Mouse (Mus musculus): ENCODE data around the gene Rhbdd1. TPM values are rescaled to one million over a fixed set of nuclear protein-coding genes. Genes with fewer than 3 reads are reported as not detected.

Gene Rhbdd1
- total RNA-seq, 2 experiments from 2014 or later = 7.4 to 7.6 TPM

DNA sequence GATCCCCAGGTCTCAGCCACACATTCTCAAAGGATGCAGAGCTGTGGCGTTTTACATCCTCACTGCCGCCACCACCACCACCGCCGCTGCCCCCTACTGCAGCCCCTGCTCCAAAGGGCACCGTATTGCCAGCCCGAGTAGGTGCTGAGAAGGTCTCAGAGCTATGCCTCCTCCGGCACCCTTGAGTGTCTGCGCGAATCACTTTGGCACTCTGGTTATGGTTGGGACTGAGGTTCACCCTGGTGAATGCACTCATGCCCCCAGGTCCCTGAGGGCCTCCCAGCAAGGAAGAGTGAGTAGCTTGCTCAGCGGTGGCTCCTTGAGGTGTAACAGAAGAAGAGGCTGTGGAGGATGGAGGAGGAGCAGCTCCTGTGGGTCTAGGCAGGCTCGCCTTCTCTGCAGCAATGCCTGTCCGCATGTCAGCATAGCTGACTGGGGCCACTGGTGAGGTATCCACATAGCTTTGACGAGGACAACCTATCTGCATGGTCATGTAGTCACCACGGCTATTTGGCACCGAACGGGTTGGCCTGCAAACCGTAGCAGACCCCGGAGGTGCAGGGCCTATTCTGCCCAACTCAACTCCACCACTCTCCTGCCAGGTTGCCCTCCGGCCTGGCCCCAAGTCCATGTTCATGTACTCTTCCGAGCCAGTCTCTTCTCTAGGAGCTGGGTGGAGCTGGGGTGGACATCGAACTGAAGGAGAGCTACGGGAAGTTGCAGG is 29.0 kb upstream of the Rhbdd1 start:
- H3K27ac ChIP-seq = peak overlapping the region; percentile 92
- DNase-seq (ENCODE audit: low spot score in 2 of 2) = peak in 1 of 2 experiments; percentile 14
- H3K4me3 ChIP-seq = peak overlapping the region; percentile 88
- no peak for TF ChIP-seq CTCF (conservative IDR thresholded peaks at IDR 0.05)

DNA sequence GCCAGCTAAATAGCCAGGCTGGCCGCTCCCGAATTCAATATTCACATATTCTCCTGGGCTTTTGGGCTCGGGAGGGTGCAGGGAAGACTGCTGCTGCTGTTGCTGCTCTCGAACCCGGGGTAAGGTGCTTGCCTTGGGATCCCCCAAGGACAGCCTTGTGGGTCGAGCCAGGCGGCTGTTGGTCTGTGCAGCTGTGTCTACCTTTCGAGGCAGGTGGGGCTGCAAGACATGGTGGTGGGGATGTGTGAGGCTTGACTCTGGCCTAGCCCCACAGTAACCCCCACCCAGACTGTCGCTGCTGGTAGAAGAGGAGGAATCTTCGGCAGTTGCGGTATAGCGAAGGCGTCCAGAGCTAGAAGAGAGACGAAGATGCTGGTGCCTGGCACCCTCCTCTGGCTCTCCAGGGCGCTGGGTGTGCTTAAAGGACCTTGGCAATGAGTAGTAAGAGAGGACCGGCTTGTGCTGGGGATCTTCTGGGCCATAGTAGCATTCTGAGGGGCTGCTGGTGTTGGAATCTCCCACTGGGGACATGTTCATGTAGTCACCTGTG is 28.4 kb upstream of the Rhbdd1 start:
- TF ChIP-seq CTCF (conservative IDR thresholded peaks at IDR 0.05) = no peak
- Histone ChIP-seq H3K4me3 (peak overlapping the region; percentile 88), H3K27ac (peak overlapping the region; percentile 92)
- peak in 1 of 2 experiments; percentile 13 for DNase-seq (ENCODE audit: low spot score in 2 of 2)

DNA sequence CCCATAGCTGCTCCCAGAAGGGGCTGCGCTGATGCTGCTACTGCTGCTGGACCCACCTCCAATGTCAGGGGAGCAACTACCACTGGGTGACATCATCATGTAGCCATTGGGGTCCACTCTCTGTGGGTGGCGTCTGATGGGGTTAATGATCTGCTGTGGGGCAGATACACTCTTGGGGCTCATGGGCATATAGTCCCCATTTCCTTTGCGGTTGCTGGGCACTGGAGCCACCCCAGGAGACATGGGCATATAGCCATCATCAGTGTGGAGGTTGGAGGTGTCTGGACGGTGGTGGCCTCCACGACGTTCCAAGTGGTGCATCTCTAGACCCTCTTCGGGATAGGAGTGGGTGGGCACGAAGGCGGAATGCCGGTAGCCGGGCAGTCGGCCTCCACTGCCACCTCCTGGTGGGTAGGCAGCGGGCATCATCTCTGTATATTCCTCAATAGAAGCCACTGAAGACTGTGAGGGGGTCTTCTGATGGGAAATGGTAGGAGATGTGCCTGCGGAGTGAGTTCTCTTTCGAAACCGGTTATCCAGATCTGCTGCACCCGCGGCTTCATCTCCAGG is 27.7 kb upstream of the Rhbdd1 start:
- peak in 1 of 2 experiments; percentile 58 for DNase-seq (ENCODE audit: low spot score in 2 of 2)
- H3K4me3 ChIP-seq = peak overlapping the region; percentile 88
- TF ChIP-seq CTCF (conservative IDR thresholded peaks at IDR 0.05) = peak; percentile 82
- peak overlapping the region; percentile 92 for H3K27ac ChIP-seq

DNA sequence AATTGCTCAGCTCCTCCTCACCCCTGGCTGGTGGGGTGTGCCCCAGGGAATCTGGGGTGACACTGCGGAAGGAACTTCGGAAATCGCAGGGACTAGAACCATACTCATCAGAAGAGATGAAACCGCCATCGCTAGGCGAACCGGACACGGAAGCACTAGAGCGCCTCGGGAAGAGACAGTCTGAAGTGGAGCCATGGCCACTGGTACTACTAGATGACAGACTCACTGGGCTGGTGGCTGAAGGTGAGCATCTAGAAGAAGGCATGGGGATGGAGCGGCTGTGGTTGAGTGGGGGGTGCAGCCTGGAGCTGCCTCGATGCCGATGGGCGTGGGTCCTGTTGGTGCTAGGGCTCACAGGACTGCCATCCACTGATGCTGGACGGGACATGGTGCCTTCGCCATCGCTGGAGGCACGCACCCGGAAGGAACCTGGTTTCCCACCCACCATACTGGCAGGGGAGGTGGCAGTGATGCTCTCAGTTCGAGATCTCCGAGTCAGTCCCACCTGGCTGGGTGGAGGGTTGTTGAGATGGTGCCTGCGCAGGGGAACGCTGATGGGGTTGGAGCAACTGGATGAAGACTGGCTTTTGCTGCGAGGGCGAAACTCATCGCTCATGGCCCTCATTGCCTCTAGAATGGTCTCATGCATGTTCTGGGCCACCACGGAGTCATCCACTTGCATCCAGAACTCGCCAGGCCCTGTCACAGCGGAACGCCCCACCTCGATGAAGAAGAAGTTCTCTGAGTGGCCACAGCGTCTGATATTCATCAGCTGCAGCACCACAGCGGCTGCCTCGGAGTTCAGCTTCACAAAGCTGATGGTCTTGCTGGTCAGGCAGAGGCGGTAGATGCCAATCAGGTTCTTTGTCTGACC is 26.9 kb upstream of the Rhbdd1 start:
- DNase-seq (ENCODE audit: low spot score in 2 of 2) = peak in 1 of 2 experiments; percentile 31
- peak overlapping the region; percentile 92 for H3K27ac ChIP-seq
- no peak for TF ChIP-seq CTCF (conservative IDR thresholded peaks at IDR 0.05)
- peak overlapping the region; percentile 88 for H3K4me3 ChIP-seq

DNA sequence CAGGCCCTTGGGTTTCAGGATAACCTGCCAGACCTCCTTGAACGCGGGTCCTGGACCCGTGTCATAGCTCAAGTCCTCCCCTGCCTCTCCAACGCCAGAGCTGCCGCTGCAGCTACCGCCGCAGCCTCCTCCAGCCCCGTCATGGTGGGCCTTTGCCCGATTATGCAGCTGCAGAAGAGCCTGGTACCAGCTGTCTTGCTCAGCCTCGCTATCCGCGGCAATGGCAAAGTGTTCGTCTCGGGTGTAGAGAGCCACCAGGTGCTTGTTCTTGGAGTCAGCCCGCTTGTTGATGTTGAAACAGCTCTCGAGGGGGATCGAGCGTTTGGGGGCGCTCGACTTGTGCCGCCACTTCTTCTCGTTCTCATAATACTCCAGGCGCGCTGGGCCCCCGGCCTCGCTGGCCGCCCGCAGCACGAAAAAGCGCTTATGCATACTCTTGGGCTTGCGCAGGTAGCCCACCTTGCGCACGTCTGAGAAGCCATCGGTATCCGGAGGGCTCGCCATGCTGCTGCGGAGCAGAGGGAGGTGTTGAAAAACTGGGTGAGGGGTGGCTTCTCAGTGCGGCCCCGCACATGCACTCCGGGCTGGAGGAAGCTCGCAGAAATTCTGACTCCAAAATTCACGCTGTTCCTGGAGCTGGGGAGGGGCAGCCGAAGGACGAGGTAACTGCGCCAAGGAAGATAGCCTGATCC is 26.1 kb upstream of the Rhbdd1 start:
- H3K4me3 ChIP-seq = peak overlapping the region; percentile 88
- peak; percentile 46 for TF ChIP-seq CTCF (conservative IDR thresholded peaks at IDR 0.05)
- peak overlapping the region; percentile 92 for H3K27ac ChIP-seq
- peak; percentile 66 to 72 for DNase-seq (ENCODE audit: low spot score in 2 of 2)

DNA sequence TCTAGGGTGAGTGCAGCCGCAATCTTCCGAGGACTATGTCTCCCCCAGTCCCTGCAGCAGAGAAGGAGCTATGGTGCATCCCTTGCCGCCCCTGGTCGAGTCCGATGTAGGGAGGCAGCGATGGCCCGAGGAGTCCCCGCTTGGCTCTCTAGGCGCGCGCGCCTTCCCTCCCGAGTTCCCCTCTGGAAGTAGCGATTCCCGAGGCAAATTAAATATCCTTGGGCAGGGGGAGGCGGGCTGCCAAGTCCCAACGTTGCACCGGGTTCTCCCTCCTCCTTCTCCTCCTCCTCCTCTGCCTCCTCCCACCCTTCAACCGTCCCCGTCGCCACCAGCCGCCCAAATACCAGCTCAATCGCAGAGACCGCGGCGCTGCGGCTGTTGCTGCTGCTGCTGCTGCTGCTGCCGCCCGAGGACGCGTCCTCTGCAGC is 25.5 kb upstream of the Rhbdd1 start:
- DNase-seq (ENCODE audit: low spot score in 2 of 2) = peak; percentile 79 to 90
- TF ChIP-seq CTCF (conservative IDR thresholded peaks at IDR 0.05) = no peak
- H3K27ac ChIP-seq = peak overlapping the region; percentile 92

DNA sequence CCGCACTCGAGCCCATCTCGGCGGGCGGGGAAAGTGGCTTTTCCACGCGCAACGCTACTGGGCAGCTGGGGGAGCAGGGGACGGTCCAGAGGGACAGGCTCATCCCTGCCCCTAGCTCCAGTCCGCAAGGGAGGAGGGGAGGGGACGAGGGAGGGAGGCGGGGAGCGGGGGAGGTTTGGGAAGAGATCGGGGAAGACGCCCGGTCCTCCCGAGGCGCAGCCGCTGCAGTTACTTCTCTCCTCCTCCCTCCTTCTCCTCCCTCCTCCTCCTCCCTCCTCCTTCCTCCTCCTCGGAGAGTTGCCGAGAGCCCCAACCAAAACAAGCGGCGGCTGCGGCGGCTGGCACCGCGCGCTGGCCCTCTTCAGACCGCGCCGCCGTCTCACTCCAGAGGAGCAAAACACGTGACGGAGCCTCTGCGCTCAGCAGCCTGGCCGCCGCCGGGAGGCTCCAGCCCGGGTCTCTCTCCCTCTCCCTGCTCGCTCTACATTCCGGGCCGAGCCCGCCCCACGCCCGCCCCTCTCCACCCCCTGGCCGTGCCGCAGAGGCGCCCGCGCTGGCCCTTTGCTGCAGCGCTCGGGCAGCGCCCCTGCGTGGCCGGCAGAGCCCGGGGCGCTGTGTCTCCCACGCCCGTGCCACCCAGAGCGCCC is 25.0 kb upstream of the Rhbdd1 start, which contains the start of gene Irs1:
Irs1 (minus strand) TSS at position 266 of the 647 bp plus-strand sequence.
- peak; percentile 75 to 86 for DNase-seq (ENCODE audit: low spot score in 2 of 2)
- peak; percentile 65 for TF ChIP-seq CTCF (conservative IDR thresholded peaks at IDR 0.05)
- H3K27ac ChIP-seq = peak within 1 kb of the TSS; percentile 92
- H3K4me3 ChIP-seq = peak within 1 kb of the TSS; percentile 88

More for the DNA sequence above, 25.5 kb upstream of the Rhbdd1 start:
- H3K4me3 ChIP-seq = peak overlapping the region; percentile 88

DNA sequence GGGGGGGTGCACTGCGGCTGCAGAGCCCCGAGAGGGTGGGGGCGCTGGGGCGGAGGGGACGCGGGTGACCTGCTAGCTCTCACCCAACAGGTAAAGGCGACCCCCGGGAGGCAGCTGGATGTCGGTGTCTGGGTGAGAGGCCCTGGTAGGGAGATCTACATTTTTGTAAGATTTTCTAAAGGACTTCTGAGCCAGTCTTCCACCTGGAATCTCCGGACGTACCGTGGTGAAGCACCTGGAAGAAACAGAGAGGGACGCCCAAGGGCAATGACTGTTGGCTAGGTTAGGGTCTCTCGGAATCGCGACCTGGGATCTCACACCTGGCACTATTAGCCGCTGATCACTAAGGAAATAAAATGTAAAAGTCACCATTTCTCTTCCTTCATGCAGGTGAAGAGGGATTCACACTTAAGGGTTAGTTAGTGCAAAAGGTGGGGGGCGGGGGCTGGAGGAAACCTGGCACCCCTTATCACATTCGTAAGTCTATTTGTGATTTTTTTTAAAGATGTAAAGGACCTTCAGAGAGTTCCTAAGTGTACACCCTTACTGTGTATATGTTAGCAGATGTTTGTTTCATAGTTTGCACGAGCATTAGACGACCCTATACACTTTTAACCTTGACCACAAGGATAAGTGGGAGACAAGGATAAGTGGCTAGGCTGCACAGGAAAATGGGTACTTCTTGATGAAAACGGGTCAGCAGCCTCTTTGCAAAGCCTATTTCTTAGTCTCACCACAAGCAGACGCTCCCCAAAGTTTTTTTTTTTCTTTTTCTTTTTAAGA is 24.1 kb upstream of the Rhbdd1 start:
- Histone ChIP-seq H3K27ac (peak overlapping the region; percentile 92), H3K4me3 (peak overlapping the region; percentile 88)
- TF ChIP-seq CTCF (conservative IDR thresholded peaks at IDR 0.05) = no peak
- DNase-seq (ENCODE audit: low spot score in 2 of 2) = no peak

DNA sequence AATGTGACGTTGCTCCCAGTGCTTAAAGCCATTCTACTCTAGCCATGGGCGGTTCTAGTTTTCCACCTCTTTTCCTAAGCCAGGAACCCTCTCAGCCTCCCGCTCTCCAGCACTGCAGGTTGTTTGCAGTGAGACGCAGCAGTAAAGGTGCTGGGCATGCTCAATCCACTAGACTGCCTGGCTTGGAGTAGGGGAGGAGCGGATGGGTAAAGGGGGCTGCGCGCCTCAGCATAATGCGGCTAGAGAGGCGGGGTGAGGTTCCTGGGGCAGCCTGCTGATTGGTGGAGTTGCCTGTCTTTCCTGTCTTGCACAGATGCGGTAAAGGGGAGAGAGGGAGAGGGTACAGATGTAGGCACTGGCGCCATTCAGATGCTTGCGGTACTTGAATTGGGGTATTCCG is 23.5 kb upstream of the Rhbdd1 start:
- TF ChIP-seq CTCF (conservative IDR thresholded peaks at IDR 0.05) = no peak
- peak; percentile 69 to 77 for DNase-seq (ENCODE audit: low spot score in 2 of 2)
- H3K27ac ChIP-seq = peak overlapping the region; percentile 92
- peak overlapping the region; percentile 88 for H3K4me3 ChIP-seq

DNA sequence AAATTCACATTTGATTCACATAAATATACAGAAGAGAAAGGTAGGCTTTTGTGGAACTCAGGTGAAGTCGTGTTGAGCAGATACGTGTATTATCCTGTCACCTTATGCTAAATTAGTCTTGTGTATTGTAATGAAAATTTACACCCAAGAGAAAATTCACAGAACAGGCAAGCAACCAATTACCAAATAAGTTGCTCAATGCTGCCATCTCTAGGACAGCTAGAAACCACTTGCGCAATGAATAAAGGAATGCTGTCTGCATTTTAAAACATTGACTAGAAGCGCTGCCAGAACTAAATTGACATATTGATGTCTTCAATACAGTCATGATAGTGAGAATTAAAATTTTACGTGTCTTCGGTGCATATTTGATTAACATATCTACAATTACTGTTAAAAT is 22.1 kb upstream of the Rhbdd1 start:
- Histone ChIP-seq H3K4me3 (no peak overlapping the region), H3K27ac (no peak overlapping the region)
- TF ChIP-seq CTCF (conservative IDR thresholded peaks at IDR 0.05) = peak; percentile 92
- peak; percentile 56 to 64 for DNase-seq (ENCODE audit: low spot score in 2 of 2)

DNA sequence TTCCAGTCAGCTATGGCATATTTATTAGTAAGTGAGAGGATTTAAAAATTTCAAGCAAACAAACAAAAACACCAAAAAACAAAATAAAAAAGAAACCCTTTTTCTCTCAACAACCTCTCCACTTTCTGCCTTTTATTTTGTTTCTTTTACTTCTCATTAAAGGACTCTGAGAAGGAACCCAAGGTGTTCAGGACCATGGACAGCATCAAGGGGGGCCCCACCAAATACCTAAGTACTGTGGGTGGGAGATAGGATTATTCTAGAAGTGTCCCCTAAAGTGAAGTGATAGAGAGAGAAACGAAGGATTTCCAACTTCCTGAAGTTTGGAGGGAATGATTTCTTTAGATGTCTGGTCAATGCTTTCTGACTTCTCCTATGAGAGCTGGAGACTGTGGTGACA is 17.7 kb upstream of the Rhbdd1 start:
- Histone ChIP-seq H3K27ac (no peak overlapping the region), H3K4me3 (no peak overlapping the region)
- TF ChIP-seq CTCF (conservative IDR thresholded peaks at IDR 0.05) = no peak
- DNase-seq (ENCODE audit: low spot score in 2 of 2) = no peak
